Mouse (Mus musculus): ENCODE measurements around the gene Ctrb1. TPM values are rescaled to one million over a fixed set of nuclear protein-coding genes. Genes with fewer than 3 reads are reported as not detected.

Ctrb1 gene
- polyA plus RNA-seq, 1 experiment from 2014 or later = not detected

DNA sequence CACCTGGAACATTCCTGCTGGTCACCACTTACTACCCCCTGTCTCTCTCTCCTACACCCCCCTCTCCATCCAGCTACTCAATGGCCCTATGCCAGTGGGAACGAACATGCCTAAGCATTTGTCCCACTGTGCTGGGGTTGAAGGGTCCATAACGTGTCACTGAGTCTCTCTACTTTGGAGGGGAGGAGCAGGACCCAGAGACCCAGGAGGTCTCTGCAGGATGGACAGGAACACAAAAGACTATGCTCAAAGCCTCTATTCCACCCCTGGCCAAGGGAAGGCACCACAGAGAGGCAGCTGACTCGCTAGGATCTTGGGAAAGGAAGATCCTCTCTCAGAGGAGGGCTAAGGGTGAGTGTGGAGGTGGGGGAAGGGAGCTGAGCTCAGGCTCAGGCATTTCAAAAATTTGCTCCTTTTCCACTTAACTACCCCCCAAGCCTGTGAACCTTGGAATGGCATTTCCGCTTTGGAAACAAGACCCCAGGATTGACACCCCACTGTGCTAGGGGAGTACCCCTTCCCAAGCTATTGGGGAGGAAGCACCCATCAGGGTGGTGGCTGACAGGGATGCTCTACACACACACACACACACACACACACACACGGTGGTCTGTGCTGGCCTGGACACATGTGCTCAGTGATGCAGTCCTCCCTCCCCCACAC is 42.9 kb upstream of the Ctrb1 start:
- Histone ChIP-seq H3K4me1 (ENCODE audit: control insufficient read depth, insufficient read depth, low read length) (peaks cover 82% of the 10 kb centered on the region), H3K9me3 (replicated peaks; ENCODE audit: control insufficient read depth, low read length) (no peaks in the 10 kb centered on the region), H3K4me3 (ENCODE audit: low read depth, low read length) (no peak overlapping the region), H3K27ac (ENCODE audit: low read depth, low read length) (peak overlapping the region; percentile 95), H3K27me3 (ENCODE audit: control insufficient read depth, insufficient read depth, low read length) (no peaks in the 10 kb centered on the region), H3K9ac (ENCODE audit: low read depth, low read length) (peak overlapping the region; percentile 44; the same call in 1 of the 2 replicates), H3K36me3 (ENCODE audit: control insufficient read depth, insufficient read depth, low read length) (no peaks in the 10 kb centered on the region), H3K4me2 (peak overlapping the region; percentile 96)
- no peak for ATAC-seq (replicated peaks; ENCODE audit: insufficient number of reproducible peaks, low FRiP score, low TSS enrichment)
- 9% methylated on average over 5 of the region's 5 CpGs for WGBS (ENCODE audit: insufficient replicate concordance)

DNA sequence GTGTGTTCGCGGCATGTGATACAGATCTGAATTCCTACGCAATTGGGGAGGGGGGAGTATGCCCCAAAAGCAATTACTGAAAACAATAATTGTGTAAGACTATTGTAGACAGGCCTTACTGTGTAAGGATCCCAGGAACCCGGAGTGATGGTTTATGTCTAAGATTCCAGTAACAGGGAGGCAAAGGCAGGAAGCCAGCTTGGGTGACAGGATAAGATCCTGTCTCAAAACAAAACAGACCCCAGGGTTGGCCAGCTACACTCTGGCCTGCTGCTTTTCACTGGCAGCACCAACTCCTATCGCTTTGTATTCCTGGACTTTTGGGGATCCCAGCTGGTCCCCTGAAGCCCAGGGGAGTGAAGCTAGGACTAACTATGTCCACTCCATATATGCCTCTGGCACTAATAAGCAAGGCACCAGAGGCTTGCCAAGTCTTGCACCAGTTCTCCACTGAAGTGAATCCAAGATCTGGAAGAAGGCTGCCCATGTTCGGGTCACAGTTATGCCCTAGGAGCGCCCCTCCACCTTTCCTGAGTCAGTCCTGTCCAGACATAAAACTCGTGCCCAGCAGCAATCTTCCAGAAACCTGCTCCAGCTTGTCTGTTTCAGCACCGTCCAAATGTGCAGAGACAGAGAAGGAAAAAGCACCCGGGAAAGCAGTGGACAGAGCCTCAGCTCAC is 41.7 kb upstream of the Ctrb1 start:
- no peaks in the 10 kb centered on the region; the same call in 1 of the 2 replicates for H3K36me3 ChIP-seq (ENCODE audit: control insufficient read depth, insufficient read depth, low read length)
- H3K4me3 ChIP-seq (ENCODE audit: low read depth, low read length) = peak overlapping the region; percentile 95
- H3K27me3 ChIP-seq (ENCODE audit: control insufficient read depth, insufficient read depth, low read length) = no peaks in the 10 kb centered on the region
- H3K9me3 ChIP-seq (replicated peaks; ENCODE audit: control insufficient read depth, low read length) = no peaks in the 10 kb centered on the region
- ATAC-seq (replicated peaks; ENCODE audit: insufficient number of reproducible peaks, low FRiP score, low TSS enrichment) = no peak
- WGBS (ENCODE audit: insufficient replicate concordance) = 25% methylated on average over 10 of the region's 10 CpGs
- peaks cover 89% of the 10 kb centered on the region for H3K4me1 ChIP-seq (ENCODE audit: control insufficient read depth, insufficient read depth, low read length)
- peak overlapping the region; percentile 96 for H3K4me2 ChIP-seq
- H3K27ac ChIP-seq (ENCODE audit: low read depth, low read length) = peak overlapping the region; percentile 95
- H3K9ac ChIP-seq (ENCODE audit: low read depth, low read length) = peak overlapping the region; percentile 93

DNA sequence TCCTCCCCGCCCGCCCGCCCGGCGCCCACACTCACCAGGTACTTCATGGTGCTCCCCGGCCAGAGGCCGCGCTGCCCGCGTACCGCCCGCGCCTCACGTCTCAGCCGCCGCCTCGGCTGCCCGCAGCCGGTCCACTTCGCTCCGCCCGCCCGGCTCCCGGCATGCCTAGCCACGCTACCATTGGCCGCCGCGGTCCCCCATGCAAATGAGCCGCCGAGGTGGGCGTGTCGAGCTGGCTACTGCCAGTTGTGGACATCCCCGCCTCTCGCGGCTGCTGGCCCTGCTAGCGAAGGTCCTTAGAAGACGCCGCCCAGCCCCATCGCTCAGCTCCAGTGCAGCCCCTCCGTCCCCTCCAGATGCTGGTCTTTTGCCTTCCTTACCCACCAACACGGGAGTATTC is 41.2 kb upstream of the Ctrb1 start:
- H3K9ac ChIP-seq (ENCODE audit: low read depth, low read length) = peak overlapping the region; percentile 93
- peak; percentile 88 for ATAC-seq (replicated peaks; ENCODE audit: insufficient number of reproducible peaks, low FRiP score, low TSS enrichment)

DNA sequence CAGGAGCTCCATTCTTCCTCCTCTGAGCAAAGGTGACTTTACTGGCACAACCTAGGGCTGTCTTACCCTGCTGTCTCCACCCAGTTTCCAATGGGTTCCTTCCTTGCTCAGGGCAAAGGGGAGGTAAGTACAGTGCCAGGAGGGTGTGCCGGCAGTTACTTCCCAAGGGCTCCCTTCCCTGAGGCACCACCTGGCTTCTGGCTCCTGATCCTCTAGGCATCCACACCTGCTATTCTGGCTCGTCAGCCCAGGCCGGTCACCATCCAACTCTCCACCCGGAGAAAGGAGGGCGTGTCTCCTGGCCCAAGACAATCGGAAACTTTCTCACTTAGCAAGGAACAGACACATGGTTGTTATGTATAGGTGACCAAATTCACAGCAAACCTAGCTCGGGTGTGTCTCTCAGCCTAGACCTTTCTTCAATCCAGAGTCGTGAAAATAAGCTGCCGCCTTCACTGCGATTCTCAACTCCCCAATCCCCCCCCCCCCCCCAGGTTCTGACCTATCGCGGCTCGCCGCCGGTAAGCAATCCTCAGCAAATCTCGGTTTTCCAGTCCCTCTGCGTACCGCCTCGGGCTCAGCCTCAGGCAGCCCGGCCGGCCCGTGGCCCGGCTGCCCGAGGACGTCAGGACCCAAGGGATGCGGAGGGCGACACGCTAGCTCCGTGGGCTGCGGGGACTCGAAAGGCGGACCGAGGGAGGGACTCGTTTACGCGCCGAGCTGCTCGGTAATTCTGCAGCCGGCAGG is 40.6 kb upstream of the Ctrb1 start:
- Histone ChIP-seq H3K27me3 (ENCODE audit: control insufficient read depth, insufficient read depth, low read length) (no peaks in the 10 kb centered on the region), H3K4me2 (peak overlapping the region; percentile 96), H3K27ac (ENCODE audit: low read depth, low read length) (peak overlapping the region; percentile 95), H3K9me3 (replicated peaks; ENCODE audit: control insufficient read depth, low read length) (no peaks in the 10 kb centered on the region), H3K36me3 (ENCODE audit: control insufficient read depth, insufficient read depth, low read length) (no peaks in the 10 kb centered on the region; the same call in 1 of the 2 replicates), H3K4me1 (ENCODE audit: control insufficient read depth, insufficient read depth, low read length) (peaks cover 92% of the 10 kb centered on the region), H3K9ac (ENCODE audit: low read depth, low read length) (peak overlapping the region; percentile 93), H3K4me3 (ENCODE audit: low read depth, low read length) (peak overlapping the region; percentile 95)
- ATAC-seq (replicated peaks; ENCODE audit: insufficient number of reproducible peaks, low FRiP score, low TSS enrichment) = no peak; the same call in 1 of the 2 replicates
- WGBS (ENCODE audit: insufficient replicate concordance) = under 1% methylated on average over 39 of the region's 39 CpGs

More for the DNA sequence above, 41.2 kb upstream of the Ctrb1 start:
- Histone ChIP-seq H3K27me3 (ENCODE audit: control insufficient read depth, insufficient read depth, low read length) (no peaks in the 10 kb centered on the region), H3K4me3 (ENCODE audit: low read depth, low read length) (peak overlapping the region; percentile 95), H3K9me3 (replicated peaks; ENCODE audit: control insufficient read depth, low read length) (no peaks in the 10 kb centered on the region), H3K36me3 (ENCODE audit: control insufficient read depth, insufficient read depth, low read length) (no peaks in the 10 kb centered on the region; the same call in 1 of the 2 replicates), H3K4me1 (ENCODE audit: control insufficient read depth, insufficient read depth, low read length) (peaks cover 92% of the 10 kb centered on the region), H3K4me2 (peak overlapping the region; percentile 96), H3K27ac (ENCODE audit: low read depth, low read length) (peak overlapping the region; percentile 95)
- under 1% methylated on average over 33 of the region's 41 CpGs for WGBS (ENCODE audit: insufficient replicate concordance)

DNA sequence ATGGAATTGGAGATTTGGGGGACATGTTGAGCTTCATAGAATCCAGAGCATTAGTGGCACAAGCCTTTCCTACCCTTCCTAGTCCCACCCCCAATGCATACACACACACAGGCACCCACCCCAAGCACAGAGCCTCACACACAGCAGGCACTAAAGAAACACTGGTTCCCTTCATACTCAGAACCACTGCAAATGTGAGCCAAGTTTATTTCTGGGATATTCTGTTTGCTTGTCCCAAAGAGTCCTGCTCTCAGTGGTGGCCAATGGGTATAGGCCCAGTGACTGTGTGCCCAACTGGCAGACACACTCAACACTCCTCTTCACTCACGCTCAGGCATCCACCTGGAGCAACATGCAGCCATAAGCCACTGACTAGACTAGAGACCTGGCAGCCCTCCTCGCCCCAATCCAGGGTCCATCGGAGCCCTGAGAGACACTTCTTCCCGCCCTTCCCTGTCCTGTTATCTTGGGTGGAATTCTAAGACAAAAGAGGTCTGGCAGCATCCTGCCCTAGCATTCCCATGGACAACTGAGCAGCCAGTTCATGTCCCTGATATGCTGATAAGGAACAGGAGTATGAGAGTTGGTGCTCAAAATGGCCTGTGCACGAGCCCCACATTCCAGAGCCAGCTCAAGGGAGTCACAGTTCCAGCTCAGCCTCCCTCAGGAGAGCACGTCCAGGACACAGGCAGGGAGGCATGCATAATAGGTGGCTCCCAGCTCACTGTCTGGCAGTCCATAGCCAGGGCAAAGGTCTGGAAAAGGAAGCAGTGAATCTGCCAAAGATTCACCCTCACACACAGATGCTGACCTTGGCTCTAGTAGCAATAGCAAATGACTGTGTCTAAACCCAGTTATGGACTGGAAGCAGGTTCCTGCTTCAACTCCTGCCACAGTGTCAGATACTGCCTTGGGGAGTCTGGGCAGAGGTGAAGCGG is 38.7 kb upstream of the Ctrb1 start:
- Histone ChIP-seq H3K4me1 (ENCODE audit: control insufficient read depth, insufficient read depth, low read length) (peaks cover 89% of the 10 kb centered on the region), H3K9ac (ENCODE audit: low read depth, low read length) (peak overlapping the region; percentile 93), H3K9me3 (replicated peaks; ENCODE audit: control insufficient read depth, low read length) (no peaks in the 10 kb centered on the region), H3K27me3 (ENCODE audit: control insufficient read depth, insufficient read depth, low read length) (no peaks in the 10 kb centered on the region), H3K27ac (ENCODE audit: low read depth, low read length) (peak overlapping the region; percentile 95), H3K36me3 (ENCODE audit: control insufficient read depth, insufficient read depth, low read length) (no peaks in the 10 kb centered on the region; the same call in 1 of the 2 replicates), H3K4me3 (ENCODE audit: low read depth, low read length) (peak overlapping the region; percentile 95), H3K4me2 (peak overlapping the region; percentile 96)
- no peak for ATAC-seq (replicated peaks; ENCODE audit: insufficient number of reproducible peaks, low FRiP score, low TSS enrichment)
- 27% methylated on average over 7 of the region's 7 CpGs for WGBS (ENCODE audit: insufficient replicate concordance)

DNA sequence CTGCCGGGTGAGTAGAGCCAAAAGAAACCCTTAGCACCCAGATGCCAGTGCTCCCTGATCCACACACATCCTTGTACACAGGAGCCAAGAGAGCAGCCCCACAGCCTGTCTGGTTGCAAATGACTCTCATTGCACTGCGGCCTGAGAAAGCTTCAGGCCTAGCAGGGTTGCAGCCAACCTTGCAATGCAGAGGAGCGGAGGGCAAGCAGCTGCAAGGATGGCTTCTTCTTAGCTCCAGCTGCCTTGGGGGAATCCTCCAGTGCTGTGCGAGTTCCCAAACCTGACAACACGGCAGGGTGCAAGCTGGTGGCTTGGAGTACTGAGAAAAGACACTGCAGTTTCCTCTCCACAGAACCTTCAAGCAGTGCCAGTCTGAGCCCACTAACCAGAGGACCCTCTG is 37.7 kb upstream of the Ctrb1 start:
- peak overlapping the region; percentile 14; the same call in 1 of the 2 replicates for H3K4me2 ChIP-seq
- no peaks in the 10 kb centered on the region; the same call in 1 of the 2 replicates for H3K36me3 ChIP-seq (ENCODE audit: control insufficient read depth, insufficient read depth, low read length)
- whole genome bisulfite sequencing (ENCODE audit: insufficient replicate concordance) = 73% methylated on average over 5 of the region's 5 CpGs
- peaks cover 83% of the 10 kb centered on the region for H3K4me1 ChIP-seq (ENCODE audit: control insufficient read depth, insufficient read depth, low read length)
- H3K4me3 ChIP-seq (ENCODE audit: low read depth, low read length) = no peak overlapping the region
- no peak overlapping the region; the same call in 1 of the 2 replicates for H3K9ac ChIP-seq (ENCODE audit: low read depth, low read length)
- H3K27ac ChIP-seq (ENCODE audit: low read depth, low read length) = peak overlapping the region; percentile 95; the same call in 1 of the 2 replicates
- no peaks in the 10 kb centered on the region for H3K27me3 ChIP-seq (ENCODE audit: control insufficient read depth, insufficient read depth, low read length)
- ATAC-seq (replicated peaks; ENCODE audit: insufficient number of reproducible peaks, low FRiP score, low TSS enrichment) = no peak
- H3K9me3 ChIP-seq (replicated peaks; ENCODE audit: control insufficient read depth, low read length) = no peaks in the 10 kb centered on the region

DNA sequence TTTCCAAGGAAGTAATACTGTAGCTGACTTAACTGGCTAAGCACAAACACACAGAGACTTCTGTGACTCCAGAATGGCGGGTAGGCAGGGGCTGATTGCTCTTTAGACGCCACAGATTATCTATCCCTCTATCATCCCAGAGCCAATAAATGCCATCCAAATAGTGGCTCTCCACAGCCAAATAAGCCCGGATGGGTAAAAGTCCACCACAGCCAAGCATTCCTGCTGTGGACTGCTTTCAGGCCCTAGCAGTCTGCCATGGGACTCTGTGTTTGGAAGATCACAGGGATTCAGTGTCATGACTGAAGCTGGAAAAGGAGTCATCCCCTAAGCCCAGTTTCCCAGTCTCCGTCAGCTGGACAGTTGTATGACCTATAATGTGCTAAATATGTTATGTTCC is 36.7 kb upstream of the Ctrb1 start:
- Histone ChIP-seq H3K4me1 (ENCODE audit: control insufficient read depth, insufficient read depth, low read length) (peaks cover 74% of the 10 kb centered on the region), H3K36me3 (ENCODE audit: control insufficient read depth, insufficient read depth, low read length) (no peaks in the 10 kb centered on the region; the same call in 1 of the 2 replicates), H3K27ac (ENCODE audit: low read depth, low read length) (peak overlapping the region; percentile 97; the same call in 1 of the 2 replicates), H3K27me3 (ENCODE audit: control insufficient read depth, insufficient read depth, low read length) (no peaks in the 10 kb centered on the region), H3K9ac (ENCODE audit: low read depth, low read length) (no peak overlapping the region), H3K4me2 (no peak overlapping the region), H3K9me3 (replicated peaks; ENCODE audit: control insufficient read depth, low read length) (no peaks in the 10 kb centered on the region), H3K4me3 (ENCODE audit: low read depth, low read length) (no peak overlapping the region)
- WGBS (ENCODE audit: insufficient replicate concordance) = 64% methylated on average over 4 of the region's 4 CpGs
- ATAC-seq (replicated peaks; ENCODE audit: insufficient number of reproducible peaks, low FRiP score, low TSS enrichment) = no peak
